Mouse (Mus musculus) embryonic fibroblast, embryonic 13.5 days (primary cell): ENCODE results near the gene Kynu.

Source experiments
- CTCF ChIP-seq: IDR thresholded peaks from 2 replicates; pipeline ENCODE4 v1.5.1; 2011; ENCODE audit warnings: mild to moderate bottlenecking, control low read depth, low read length, moderate library complexity, borderline replicate concordance; ENCODE audit not compliant: insufficient read depth
- POLR2A ChIP-seq: IDR thresholded peaks from 2 replicates; pipeline ENCODE4 v1.6.1; 2011; ENCODE audit warnings: low read depth, mild to moderate bottlenecking, control low read depth, low read length, moderate library complexity

DNA sequence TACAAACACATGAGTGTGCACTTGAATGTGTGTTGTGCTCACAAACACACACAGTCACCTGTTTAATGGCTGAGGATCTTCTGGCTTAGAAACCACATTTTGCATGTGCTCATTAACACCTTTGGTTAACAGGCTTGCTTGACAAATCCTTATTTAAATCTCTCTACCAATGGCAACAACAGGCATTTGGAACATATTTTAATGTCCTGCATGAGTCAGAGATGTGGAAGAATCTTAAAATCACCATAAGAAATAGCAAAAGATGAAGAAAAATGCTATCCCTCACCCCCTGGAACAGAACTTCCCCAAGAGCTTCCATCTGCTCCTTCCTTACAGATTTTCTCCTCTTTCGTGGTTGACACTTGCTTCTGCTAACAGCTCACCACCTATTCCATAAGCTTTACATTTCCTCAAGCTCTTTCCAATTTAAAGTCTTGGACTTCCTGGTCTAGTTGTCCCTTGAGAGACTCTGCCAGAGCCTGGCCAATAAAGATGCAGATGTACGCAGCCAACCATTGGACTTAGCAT lies 157.5 kb downstream of the Kynu start:
- TF ChIP-seq POLR2A (no peak), CTCF (no peak)
